Mouse (Mus musculus): ENCODE data around the gene Pmis2.

GRCm38 (mm10) chr7:30688325-30688724 is 16.9 kb upstream of the Pmis2 start:
- TF ChIP-seq CTCF (IDR thresholded peaks at IDR 0.05; ENCODE audit: borderline replicate concordance, insufficient read depth, low read depth, low read length) (no peak), POLR2A (IDR thresholded peaks at IDR 0.05; ENCODE audit: borderline replicate concordance, insufficient read depth, low read length) (no peak)
